Mouse (Mus musculus) hindbrain, embryonic 11.5 days (tissue): Measurements from ENCODE around the gene Olfr906. TPM values are rescaled to one million over a fixed set of nuclear protein-coding genes. Genes with fewer than 3 reads are reported as not detected.

Source experiments
- ATAC-seq: fragments of 200-750 bp; cut with Nextera tagmentation; 2 replicates; pipeline ENCODE4 v1.8.0; 2017; ENCODE audit warnings: mild to moderate bottlenecking, moderate TSS enrichment, moderate library complexity; ENCODE audit not compliant: low FRiP score
- DNase-seq: peaks from one replicate; pipeline ENCODE4 v3.0.0-alpha.2; 2015; ENCODE audit warnings: low spot score
- H3K27ac ChIP-seq: fragments of 300-500 bp; sonication (generic); 2 replicates; pipeline ENCODE4 v1.5.1; 2014; ENCODE audit warnings: mild to moderate bottlenecking, low read depth, low read length
- H3K27me3 ChIP-seq: fragments of 300-500 bp; sonication (generic); 2 replicates; pipeline ENCODE4 v1.6.1; 2014; ENCODE audit warnings: mild to moderate bottlenecking, low read length, moderate library complexity, mixed read lengths; ENCODE audit not compliant: control insufficient read depth, insufficient read depth
- H3K36me3 ChIP-seq: fragments of 300-500 bp; sonication (generic); 2 replicates; pipeline ENCODE4 v1.6.1; 2014; ENCODE audit warnings: mild to moderate bottlenecking, low read length, moderate library complexity, mixed read lengths; ENCODE audit not compliant: control insufficient read depth, insufficient read depth
- H3K4me1 ChIP-seq: fragments of 300-500 bp; sonication (generic); replicated peaks from 2 replicates; pipeline ENCODE4 v1.6.1; 2014; ENCODE audit warnings: low read length, mixed read lengths; ENCODE audit not compliant: control insufficient read depth, insufficient read depth
- H3K4me2 ChIP-seq: fragments of 300-500 bp; sonication (generic); replicated peaks from 2 replicates; pipeline ENCODE4 v1.6.1; 2014; ENCODE audit warnings: mild to moderate bottlenecking, low read depth, low read length
- H3K4me3 ChIP-seq: fragments of 300-500 bp; sonication (generic); 2 replicates; pipeline ENCODE4 v1.5.1; 2014; ENCODE audit warnings: low read depth, low read length
- H3K9ac ChIP-seq: fragments of 300-500 bp; sonication (generic); 2 replicates; pipeline ENCODE4 v1.6.1; 2014; ENCODE audit warnings: low read depth, low read length
- H3K9me3 ChIP-seq: fragments of 300-500 bp; sonication (generic); 2 replicates; pipeline ENCODE4 v1.6.1; 2016; ENCODE audit warnings: low read length; ENCODE audit not compliant: control insufficient read depth
- WGBS: fragments of 180-500 bp; shearing (Covaris S2); extraction: QIAGEN DNeasy Blood & Tissue Kit; methylation state at CpG from one replicate; pipeline ENCODE4 v1.1.7; 2014; 5-methylcytosine and 5-hydroxymethylcytosine counted together
- polyA plus RNA-seq: library from polyadenylated mRNA; unstranded; fragments of >200 nt; fragmentation: Nextera tagmentation; extraction: Ambion mirVana; gene quantifications from 2 replicates; pipeline ENCODE4 v1.2.1, GENCODE M21; 2014

The Olfr906 gene
- polyA plus RNA-seq: not detected in 2 replicates

- no peaks in the 10 kb centered on the region for H3K27me3 ChIP-seq
- DNase-seq (no peak), ATAC-seq (no peak)
- no peak within 1 kb of the TSS for H3K9ac ChIP-seq
- WGBS: 89% methylated on average over 3 of the region's 3 CpGs
- H3K9me3 ChIP-seq: no peaks in the 10 kb centered on the region
- no peak within 1 kb of the TSS for H3K4me2 ChIP-seq
- no peaks in the 10 kb centered on the region for H3K36me3 ChIP-seq
- no peaks in the 10 kb centered on the region for H3K4me1 ChIP-seq
- H3K4me3 ChIP-seq: no peak within 1 kb of the TSS
- H3K27ac ChIP-seq: no peak within 1 kb of the TSS
These were observed at the start of gene Olfr906 for GRCm38 (mm10) chr9:38486785-38487184. Olfr906 (plus strand) TSS chr9:38487085.

DNA sequence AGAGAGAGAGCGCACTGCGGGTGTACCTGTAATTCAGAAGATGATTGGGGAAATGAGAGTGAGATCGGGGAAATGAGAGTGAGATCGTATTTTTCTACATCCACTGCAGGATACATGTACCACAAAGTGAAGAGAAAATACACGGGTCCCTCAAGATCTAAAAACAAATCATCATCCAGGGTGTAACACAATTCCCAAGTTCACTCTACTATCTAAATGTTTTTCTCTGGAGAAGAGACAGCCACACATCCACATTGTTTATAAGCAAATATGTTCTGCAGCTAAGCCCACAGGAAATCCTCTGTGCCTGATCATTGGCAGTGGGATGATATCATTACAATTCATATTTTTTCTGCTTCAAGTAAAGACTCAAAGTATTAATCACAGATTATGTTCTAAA, 39.5 kb upstream of the Olfr906 start, which contains the start of gene Olfr902:
Olfr902 (plus strand) TSS at position 301 of the 400 bp plus-strand sequence.
- no peak within 1 kb of the TSS for H3K27ac ChIP-seq
- no peaks in the 10 kb centered on the region for H3K4me1 ChIP-seq
- 89% methylated on average over 5 of the region's 5 CpGs for WGBS
- DNase-seq: no peak
- no peaks in the 10 kb centered on the region for H3K27me3 ChIP-seq
- H3K4me3 ChIP-seq: no peak within 1 kb of the TSS
- no peak for ATAC-seq
- H3K4me2 ChIP-seq: no peak within 1 kb of the TSS
- H3K9me3 ChIP-seq: no peaks in the 10 kb centered on the region
- no peak within 1 kb of the TSS for H3K9ac ChIP-seq
- H3K36me3 ChIP-seq: no peaks in the 10 kb centered on the region

GRCm38 (mm10) chr9:38462844-38463243, 24.0 kb upstream of the Olfr906 start, which contains the start of gene Olfr904:
Olfr904 (plus strand) TSS chr9:38463144.
- H3K9ac ChIP-seq: no peak within 1 kb of the TSS
- no peaks in the 10 kb centered on the region for H3K27me3 ChIP-seq
- no peak within 1 kb of the TSS for H3K4me3 ChIP-seq
- no peak within 1 kb of the TSS for H3K27ac ChIP-seq
- ATAC-seq (no peak), DNase-seq (no peak)
- H3K4me1 ChIP-seq: no peaks in the 10 kb centered on the region
- no peak within 1 kb of the TSS for H3K4me2 ChIP-seq
- H3K9me3 ChIP-seq: no peaks in the 10 kb centered on the region
- no peaks in the 10 kb centered on the region for H3K36me3 ChIP-seq

GRCm38 (mm10) chr9:38470807-38471206, 16.1 kb upstream of the Olfr906 start, which contains the start of gene Olfr905:
Olfr905 (plus strand) TSS chr9:38471107.
- H3K36me3 ChIP-seq: no peaks in the 10 kb centered on the region
- ATAC-seq (no peak), DNase-seq (no peak)
- no peak within 1 kb of the TSS for H3K27ac ChIP-seq
- no peaks in the 10 kb centered on the region for H3K4me1 ChIP-seq
- H3K4me2 ChIP-seq: no peak within 1 kb of the TSS
- H3K9me3 ChIP-seq: no peaks in the 10 kb centered on the region
- H3K9ac ChIP-seq: no peak within 1 kb of the TSS
- no peak within 1 kb of the TSS for H3K4me3 ChIP-seq
- H3K27me3 ChIP-seq: no peaks in the 10 kb centered on the region

GRCm38 (mm10) chr9:38495501-38495900, 8.6 kb downstream of the Olfr906 start, which contains the start of gene Olfr907:
Olfr907 (plus strand) TSS chr9:38495801.
- Histone ChIP-seq H3K27me3 (no peaks in the 10 kb centered on the region), H3K4me2 (no peak within 1 kb of the TSS), H3K4me3 (no peak within 1 kb of the TSS), H3K4me1 (no peaks in the 10 kb centered on the region), H3K9ac (no peak within 1 kb of the TSS), H3K27ac (no peak within 1 kb of the TSS), H3K9me3 (no peaks in the 10 kb centered on the region), H3K36me3 (no peaks in the 10 kb centered on the region)
- DNase-seq: no peak
- no peak for ATAC-seq
- 86% methylated on average over 2 of the region's 2 CpGs for WGBS

- H3K4me1 ChIP-seq: no peaks in the 10 kb centered on the region
- no peak overlapping the region for H3K27ac ChIP-seq
- ATAC-seq: no peak
- no peak for DNase-seq
- H3K4me3 ChIP-seq: no peak overlapping the region
- 72% methylated on average over 2 of the region's 2 CpGs for WGBS
- no peak overlapping the region for H3K4me2 ChIP-seq
- H3K27me3 ChIP-seq: no peaks in the 10 kb centered on the region
- H3K9ac ChIP-seq: no peak overlapping the region
- no peaks in the 10 kb centered on the region for H3K9me3 ChIP-seq
- H3K36me3 ChIP-seq: no peaks in the 10 kb centered on the region
These were observed 25.5 kb downstream of the Olfr906 start for GRCm38 (mm10) chr9:38512353-38512752.

- 81% methylated on average over 1 of the region's 1 CpGs for WGBS
- no peak for ATAC-seq
- Histone ChIP-seq H3K9me3 (no peaks in the 10 kb centered on the region), H3K27ac (no peak within 1 kb of the TSS), H3K36me3 (no peaks in the 10 kb centered on the region), H3K4me1 (no peaks in the 10 kb centered on the region), H3K4me3 (no peak within 1 kb of the TSS), H3K27me3 (no peaks in the 10 kb centered on the region), H3K9ac (no peak within 1 kb of the TSS), H3K4me2 (no peak within 1 kb of the TSS)
- DNase-seq: no peak
These were observed 34.4 kb downstream of the Olfr906 start, which contains the start of gene Olfr911-ps1 for GRCm38 (mm10) chr9:38521280-38521679. Olfr911-ps1 (plus strand) TSS chr9:38521580.

DNA sequence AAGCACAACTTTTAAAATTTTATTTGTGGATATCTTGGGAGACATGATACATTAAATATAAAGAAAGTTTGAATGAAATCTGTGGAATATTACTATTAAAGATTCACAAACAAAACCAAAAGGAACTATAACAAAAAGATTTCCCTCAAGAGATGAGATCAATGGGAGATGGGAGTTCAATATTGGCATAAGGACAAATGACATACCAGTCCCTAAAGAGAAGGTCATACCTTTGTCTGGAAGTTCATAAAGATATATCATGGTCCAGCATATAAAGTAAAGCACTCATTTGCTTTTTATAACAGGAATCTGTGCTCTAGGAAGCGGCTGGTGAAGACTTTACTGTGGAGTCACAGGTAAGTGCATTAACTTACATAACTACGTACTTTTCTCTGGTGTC, 50.7 kb downstream of the Olfr906 start, which contains the start of gene Olfr910:
Olfr910 (plus strand) TSS at position 301 of the 400 bp plus-strand sequence.
- WGBS: 87% methylated on average over 2 of the region's 2 CpGs
- Histone ChIP-seq H3K36me3 (no peaks in the 10 kb centered on the region), H3K4me1 (no peaks in the 10 kb centered on the region), H3K27ac (no peak within 1 kb of the TSS), H3K27me3 (no peaks in the 10 kb centered on the region), H3K4me3 (no peak within 1 kb of the TSS), H3K9ac (no peak within 1 kb of the TSS), H3K4me2 (no peak within 1 kb of the TSS), H3K9me3 (no peaks in the 10 kb centered on the region)
- DNase-seq (no peak), ATAC-seq (no peak)
